Mouse (Mus musculus) left cerebral cortex, adult 18-20 months (tissue): ENCODE measurements around the gene Gtpbp3. TPM values are rescaled to one million over a fixed set of nuclear protein-coding genes. Genes with fewer than 3 reads are reported as not detected.

Experiments used
- DNase-seq, 2 experiments: peaks; one replicate each; pipeline ENCODE4 v3.0.0; 2021 to 2022; ENCODE audit warnings: low spot score in 2 of 2, mixed read lengths in 1 of 2
- total RNA-seq, 2 experiments: library from RNA; stranded (reverse); gene quantifications; 2 replicates each; pipeline ENCODE4 v1.2.3; 2021

Gtpbp3 gene
- total RNA-seq, 2 experiments from 2014 or later = 29.3 to 36.7 TPM

DNA sequence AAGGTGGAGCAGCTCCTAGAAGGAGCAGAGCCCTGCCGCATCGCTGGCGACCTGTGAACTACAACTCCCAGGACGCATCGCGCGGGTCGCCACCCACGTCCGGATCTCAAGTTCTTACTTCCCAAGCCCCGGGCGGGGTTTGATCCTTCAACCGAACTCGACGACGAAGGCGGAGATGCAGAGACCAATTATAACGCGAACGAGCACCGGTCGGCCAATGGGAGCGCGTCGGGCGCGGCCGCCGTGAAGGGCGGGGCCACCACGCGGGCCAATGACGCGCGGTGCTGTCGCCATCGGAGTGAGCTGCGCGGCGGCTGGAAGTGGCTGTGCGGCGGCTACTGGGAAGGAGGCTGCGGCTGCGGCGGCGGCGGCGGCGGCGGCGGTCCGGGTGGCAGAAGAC, 19.0 kb upstream of the Gtpbp3 start, which contains the start of gene Dda1:
Gene Dda1, plus strand, starts transcription at position 284 of the 400 bp plus-strand sequence.
- DNase-seq = peak; percentile 97 to 99

DNA sequence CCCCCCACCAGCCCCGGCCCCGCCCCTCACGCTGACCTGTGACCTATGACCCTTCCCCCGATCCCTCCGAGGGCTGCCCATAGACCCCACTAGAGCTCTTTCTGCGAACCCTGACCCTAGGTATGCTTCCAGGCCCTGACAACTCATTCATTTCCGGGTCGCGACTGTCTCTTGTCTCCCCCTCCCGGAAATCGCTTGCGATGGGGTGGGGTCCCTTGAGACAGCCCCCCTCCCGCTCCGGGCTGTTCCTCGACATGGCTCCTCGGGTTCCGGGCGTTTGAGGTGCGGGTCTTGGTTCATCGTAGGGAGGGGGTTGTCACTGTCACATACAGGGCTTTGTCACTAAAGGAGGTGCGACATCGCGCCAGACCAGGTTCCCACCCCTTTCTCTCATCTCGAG, 18.5 kb upstream of the Gtpbp3 start:
- peak; percentile 48 to 50 for DNase-seq

DNA sequence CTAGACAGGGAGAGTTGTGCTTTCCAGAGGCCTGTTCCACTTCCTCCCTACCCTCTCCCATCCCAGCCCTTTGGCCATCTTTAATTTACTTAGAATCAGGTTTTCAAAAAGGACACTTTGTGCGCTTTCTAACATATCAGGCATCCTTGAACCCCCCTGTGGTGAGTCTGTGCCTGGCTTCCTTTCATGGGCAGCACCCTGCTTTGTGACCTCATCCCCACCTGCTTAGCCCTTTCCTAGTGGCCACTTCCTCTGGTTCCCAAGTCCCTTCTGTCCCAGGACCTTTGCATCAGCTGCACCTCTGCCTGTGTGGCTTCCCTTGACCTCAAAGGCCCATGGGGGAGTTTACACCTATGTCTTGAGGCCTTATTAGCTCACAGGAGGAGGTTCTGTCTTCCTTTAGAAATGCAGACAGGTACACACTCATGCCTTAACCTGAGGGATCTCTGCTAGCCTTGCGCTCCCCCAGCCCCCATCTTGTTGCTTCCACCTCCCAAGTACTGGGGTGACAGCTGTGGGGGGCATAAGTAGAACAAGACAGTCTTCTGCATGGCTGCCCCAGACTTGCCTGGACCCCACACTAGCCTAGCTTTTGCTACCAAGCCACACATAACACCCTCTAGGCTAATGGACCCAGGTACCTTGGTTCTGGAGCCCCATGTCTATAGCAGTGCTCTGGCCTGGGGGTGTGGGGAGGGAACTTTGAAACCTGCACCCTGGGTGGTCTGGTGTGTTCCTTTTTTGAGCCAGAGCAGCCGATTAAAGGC, 17.6 kb upstream of the Gtpbp3 start:
- no peak for DNase-seq

DNA sequence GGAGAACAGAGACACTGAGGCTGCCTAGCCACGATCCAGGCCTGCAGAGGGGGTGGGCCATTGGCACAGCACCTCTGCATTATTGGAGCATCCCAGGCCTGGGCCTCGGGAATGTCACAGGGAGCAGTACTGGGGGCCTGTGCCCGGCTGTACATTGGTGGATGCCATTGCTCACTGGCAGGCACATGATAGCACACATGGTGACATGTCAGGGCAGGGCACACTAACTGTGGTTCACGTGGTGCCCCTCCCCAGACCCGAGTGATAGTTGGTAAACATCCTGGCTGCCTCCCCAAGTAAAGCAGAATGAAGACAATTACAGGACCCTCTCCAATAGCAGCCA, 17.0 kb upstream of the Gtpbp3 start:
- DNase-seq = no peak

DNA sequence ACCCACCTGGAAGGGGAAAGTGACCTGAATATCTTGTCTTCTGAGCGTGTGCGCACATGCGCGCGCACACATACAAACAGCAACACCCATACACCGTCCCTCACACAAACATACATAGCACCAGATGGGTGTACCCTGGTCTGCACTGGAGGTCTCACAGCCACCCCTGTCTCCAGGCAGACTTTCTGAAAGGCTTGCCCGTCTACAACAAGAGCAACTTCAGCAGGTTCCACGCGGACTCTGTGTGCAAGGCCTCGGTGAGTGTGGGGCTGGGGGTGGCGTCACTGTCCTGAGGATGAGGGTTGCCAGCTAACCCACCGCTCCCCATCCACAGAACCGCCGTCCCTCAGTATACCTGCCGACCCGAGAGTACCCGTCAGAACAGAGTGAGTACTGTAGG, 16.0 kb upstream of the Gtpbp3 start:
- DNase-seq = no peak

DNA sequence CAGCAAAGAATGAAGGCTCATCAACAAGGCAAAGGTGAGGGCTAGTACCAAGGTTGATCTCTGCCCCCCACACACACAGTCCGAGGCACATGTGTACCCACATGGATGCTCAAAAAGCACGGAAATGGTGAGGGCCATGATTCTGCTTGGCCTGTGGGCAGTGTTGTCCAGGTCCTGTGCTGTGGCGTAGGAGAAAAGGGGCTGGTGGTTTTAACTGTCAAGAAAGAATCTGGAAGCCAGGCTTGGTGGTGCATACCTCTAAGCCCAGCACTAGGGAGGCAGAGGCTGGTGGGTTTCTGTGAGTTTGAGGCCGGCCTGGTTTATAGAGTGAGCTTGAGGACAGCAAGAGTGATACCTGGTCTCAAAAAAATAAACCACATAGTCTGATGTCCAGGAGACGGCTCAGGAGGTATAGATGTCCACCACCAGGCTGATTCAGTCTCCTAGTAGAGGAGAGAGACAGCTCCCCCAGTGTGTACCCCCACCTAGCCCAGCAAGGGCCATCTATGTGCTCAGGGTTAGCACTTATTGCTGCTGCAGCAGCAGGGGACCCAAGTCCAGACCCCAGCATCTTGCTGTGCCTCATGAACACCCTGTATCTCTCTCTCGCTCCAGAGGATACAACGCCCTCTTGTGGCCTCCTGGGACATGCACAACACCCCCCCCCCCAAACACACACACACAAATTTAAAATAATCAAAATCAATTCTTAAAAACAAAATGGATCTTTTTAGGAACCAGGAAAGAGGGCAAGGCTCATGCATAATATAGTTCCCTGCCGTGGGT, 15.1 kb upstream of the Gtpbp3 start:
- no peak for DNase-seq

DNA sequence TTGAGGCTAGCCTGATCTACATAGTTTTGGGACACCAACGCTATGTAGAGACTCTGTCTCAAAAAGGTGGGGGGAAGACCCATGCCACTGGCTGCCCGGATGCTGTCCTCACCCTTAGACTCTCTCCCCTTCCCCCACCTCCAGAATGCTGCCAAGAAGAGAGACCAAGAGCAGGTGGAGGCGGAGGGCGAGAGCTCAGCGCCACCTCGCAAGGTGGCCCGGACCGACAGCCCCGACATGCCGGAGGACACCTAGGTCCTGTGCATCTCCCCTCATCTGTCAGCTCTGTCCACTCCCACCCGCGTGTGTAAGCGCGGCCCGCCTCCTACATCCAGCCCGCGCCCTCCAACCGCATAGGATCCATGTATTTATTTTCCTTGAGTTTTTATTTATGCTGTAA, 13.6 kb upstream of the Gtpbp3 start:
- no peak for DNase-seq

DNA sequence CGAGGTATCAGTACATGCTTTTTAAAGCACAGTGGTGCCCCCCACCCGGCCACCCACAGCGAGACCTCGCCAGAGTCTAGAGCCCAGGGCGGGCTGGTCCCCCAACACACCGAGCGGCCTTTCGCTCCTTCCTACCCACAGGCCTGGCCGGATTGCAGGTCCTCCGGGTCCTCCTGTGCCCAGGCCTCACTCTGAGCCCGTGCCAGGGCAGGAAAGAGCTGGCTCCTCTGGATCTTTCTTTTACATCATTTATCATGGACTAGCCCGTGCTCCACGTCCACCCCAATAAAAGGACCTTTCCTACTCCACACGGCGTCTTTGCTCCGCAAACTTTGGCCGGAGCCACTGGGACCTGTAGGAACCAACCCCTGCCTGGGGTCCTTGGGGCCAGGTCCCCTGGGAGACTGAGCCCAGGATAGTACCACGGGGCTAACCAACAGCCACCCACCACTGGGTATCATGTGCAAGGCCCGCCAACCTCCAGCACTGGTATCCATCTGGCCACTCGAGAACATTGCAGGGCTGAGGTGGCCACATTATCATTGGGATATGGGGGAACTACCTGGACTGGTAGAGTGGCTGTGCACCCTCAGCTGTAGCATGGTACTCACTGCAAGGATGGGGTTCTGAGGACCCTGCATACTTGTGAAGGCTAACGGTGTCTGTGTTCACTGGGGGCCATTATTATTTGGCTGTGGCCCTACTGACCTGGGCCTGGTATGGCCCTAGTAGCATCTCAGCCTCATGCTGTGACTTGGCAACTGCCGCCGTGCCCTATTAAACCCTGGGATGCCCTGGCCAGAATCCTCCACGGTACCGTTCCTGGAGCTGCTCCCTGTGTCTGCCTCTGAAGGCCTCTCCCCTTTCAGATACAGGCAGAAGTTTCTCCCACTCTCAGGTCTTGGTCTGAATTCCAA, 12.9 kb upstream of the Gtpbp3 start:
- DNase-seq = no peak

DNA sequence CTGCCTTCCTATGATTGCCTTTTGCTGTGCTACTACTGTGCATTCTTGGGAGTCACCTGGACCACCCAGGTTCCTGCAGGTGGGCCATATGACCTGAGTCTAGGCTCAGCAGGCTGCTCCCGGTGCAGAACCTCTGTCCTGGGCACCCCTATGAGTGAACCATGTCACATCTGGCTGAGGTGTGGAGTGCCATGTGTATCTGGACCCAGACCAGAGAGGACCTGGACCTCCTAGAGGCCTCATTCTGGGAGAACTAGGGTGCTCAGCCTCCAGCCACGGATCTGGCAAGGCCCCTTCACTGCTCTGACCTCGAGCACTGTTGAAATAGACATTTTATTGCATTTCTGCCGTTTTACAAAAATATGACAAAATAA, 12.2 kb upstream of the Gtpbp3 start:
- DNase-seq = no peak

DNA sequence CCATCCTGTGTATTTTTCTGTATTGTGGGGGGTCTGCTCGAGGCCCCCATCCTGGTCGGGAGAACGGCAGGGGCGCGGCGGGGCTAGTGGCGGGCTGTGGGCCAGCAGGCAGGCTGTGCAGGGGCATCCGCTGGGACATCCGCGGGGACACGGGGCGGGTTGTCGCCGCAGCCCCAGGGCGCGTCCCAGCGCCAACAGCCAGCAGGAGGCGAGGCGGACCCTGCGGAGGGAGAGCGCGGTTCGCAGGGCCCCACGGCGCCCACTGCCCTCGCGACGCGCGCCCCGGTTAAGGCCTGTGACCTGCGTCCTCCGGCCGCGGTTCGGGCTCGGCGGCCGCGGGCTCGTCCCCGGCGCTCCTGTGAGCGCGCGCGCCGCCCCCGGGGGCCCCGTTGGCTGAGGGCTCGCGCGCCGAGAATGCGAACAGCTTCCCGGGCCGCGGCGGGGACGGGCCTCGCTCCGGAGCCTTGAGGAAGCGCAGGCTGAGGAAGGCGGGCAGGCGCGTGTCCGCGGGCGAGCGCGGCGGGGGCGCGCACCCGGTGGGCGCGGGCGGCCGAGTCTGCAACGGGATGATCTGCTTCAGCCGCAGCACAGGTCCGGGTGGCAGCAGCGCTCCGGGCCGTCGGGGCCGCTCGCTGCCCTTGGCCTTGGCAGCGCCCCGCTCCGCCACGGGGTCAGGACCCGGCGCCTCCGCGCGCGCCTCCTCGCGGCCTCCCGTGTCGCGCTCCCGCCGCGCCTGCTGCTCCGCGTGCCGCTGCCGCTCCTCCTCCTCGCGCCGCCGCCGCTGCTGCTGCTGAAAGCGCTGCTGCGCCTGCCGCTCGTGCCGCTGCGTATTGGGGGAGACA, 11.6 kb upstream of the Gtpbp3 start:
- DNase-seq = peak; percentile 73 to 84

DNA sequence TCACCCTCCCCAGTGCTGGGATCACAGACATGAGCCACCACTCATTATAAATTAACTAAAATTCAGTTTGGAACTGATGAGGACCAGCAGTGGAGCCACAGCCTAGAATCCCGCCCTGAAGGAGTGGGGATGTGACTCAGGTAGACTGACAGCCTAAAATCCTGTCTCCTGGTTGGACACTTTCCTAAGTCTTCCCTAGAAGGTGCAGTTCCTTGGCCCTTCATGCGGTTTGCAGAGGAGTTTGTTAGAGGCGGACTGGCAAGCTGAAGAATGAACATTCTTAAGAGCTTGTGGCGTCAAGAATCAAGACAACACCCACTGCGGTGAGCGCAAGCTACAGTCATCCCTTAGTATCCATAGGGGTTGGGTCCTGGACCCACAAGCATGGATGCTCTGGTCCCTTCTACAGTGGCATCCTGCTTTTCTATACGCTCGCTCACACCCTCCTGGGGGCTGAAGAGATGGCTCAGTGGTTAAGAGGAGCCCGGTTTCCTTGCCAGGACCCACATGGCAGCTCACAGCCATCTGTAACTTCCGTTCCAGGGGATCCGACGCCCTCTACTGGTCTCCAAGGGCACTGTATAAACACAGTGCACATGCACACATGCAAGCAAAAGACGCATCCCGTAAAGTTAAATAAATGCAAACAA, 10.6 kb upstream of the Gtpbp3 start:
- DNase-seq = no peak

DNA sequence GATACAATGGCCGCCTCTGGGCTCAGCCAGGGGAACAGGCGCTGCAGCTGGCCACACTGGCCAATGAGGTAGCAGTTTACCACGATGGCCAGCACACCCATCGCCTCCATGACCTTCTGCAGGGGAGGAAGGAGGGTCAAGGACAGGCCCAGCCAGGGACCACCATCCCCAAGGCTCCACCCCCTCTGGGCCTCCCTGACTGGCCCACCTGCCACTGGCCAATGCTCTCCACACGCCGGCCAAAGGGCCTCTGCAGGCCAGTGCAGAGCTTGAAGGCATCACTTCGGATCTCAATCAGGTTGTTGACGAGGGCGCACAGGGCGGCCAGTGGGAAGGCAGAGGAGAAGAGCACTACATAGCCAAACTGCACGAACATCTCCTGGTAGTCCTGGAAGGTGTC, 9.0 kb upstream of the Gtpbp3 start:
- no peak for DNase-seq

DNA sequence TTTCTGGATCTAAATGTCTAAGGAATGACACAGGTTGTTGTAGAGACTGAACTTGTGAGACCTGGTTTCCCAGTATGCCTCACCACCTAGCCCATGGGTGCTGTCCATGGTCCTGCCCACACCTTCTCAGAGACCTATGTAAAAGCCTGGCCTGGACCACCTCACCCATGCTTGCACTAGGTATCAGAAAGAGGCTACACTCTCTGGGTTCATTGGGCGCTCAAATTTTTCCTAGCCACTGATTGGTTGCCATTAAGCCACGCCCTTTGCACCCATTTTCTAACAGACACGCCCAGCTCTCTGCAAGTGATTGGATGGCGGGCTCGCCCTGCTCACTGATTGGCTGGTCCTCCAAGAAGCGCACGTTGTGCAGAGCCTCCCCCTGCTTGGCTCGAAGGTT, 4.0 kb upstream of the Gtpbp3 start:
- no peak for DNase-seq

DNA sequence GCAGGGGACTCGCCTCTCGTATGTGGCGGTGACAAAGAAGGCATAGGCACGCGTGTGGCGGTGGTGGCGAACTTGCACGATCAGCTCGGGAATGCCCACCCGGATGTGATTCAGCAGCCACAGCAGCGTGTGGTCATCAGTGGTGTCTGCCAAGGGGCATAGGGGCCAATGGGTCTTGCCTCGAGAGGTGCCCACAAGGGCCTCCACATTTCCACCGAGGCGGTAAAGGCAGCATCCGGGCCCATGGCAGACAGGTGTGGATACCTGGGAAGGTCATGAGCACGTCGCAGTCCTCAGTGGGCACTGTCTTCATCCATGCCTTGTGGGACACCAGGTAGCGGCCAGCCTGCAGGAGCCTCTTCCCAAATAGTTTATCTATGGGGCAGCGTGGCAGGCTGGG, 3.2 kb upstream of the Gtpbp3 start:
- DNase-seq = no peak

DNA sequence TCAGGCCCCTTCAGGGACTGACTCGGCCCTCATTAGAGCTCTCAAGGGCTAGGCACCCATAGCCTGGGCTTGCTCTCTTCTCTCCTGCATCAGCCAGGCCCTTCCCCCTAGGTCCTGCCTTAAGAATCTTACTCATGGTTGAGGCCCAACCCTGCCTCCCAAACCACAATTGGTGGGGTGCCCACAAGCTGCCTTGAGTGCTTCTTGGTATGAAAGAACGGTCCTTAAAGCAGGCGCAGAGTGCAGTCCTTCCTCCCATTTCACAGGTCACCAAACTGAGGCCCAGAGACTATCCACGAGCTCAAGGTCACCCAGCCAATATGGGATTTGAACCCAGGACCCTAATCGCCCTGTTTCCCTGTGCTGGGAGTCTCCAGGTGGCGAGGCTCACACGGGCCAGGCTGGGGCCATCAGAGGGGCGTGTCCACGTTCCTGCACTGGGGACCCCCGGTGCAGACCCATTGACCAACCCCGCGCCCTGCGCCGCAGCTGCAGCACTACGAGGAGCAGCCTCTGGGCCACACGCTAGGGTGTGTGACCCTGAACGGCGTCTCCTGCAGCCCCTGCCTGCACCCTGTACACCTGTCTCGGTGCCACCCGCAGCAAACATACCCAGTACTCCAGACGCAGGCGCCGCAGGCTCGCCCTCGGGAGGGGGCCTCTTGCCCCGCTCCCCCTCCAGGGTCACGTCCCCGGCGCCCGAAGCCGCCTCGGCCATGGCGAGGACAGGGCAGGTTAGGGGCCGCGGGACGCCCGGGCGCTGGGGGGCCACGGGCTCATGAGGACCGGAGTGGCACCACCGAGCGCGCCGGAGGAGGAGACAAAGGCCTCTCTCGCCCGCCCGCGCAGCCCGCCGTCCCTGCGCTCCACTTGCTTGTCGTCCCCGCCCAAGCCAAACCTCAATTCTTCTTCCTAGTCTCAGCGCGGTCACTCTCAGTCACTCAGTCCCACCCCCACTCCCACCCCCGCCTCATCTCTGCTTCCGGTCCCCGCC, 2.5 kb upstream of the Gtpbp3 start, which contains the start of gene Ano8:
Gene Ano8, minus strand, starts transcription at position 822 of the 994 bp plus-strand sequence.
- DNase-seq = peak; percentile 89 to 91

DNA sequence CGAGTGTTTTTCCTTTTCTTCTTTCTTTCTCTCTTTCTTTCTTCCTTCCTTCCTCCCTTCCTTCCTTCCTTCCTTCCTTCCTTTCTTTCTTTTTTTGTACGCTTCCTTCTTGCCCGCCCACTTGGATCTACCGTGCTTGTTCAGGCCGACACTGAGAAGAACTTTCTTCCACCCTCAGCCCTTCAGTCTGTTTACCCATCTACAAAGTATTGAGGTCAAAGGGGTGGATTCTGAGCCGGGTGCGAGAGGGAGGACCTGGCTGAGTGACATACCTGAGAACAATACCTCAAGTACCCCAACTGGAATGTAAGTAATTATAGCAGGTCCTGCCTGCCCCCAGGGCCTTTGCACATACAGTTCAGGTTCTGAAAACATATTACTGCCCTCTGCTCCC, 1.8 kb upstream of the Gtpbp3 start:
- no peak for DNase-seq

DNA sequence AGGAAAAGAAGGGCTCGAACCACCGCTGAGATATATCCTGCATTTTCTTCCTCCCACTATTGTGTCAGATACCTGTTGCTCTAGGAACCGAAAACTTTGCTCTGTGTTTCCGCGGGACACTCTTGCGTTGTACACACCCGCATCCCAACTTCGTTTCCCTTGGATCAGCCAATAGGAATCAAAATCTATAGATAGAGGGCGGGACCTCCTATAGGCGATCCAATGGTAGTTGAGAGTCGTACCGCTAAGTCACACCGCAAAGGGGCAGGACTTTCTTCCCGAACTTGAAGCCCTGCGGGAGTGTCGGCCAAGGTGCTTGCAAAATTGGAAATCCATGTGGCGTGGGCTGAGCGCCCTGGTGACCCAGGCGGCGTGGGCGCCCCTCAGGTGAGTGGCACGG, 551 bp downstream of the Gtpbp3 start:
- peak; percentile 80 to 83 for DNase-seq

DNA sequence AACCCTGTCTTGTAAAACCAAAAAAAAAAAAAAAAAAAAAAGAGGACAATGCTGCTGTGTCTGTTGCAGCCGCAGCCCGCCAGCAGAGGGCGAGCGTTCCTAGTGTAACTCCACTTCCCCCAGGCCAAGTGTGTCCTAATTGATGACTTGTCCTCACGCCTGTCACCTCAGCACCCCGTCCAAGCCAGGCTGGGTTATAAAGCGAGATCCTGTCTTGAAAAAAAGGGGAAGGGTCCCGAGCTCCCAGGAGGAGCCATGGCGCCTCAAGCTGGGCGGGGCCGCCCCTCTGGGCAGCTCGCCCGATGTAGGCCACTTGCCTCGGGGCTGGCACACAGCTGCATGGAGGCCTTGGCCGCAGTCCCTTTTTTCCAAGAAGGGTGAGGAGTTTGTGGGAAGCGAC, 7.1 kb downstream of the Gtpbp3 start:
- DNase-seq = peak; percentile 78

DNA sequence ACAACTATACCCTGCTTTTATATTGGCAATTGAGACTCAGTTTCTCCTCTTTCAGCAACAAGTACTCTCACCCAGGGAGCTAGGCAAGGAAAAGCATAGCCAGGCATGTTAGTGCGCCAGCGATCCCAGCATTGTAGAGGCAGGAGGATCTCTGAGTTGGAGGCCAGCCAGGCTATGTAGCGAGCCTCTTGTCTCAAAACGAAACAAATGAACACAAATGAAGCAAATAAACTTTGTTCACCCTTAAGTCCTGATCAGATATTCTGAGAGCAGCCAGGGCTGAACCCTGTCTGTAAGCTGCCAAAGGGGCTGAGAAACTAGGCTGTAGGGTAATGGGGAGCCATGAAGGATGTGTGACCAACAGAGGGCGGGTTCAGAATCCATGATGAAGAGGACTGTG, 7.9 kb downstream of the Gtpbp3 start:
- no peak for DNase-seq
